Mouse (Mus musculus) kidney, embryonic 14.5 days (tissue): Measurements from ENCODE around the gene Csk. TPM values are rescaled to one million over a fixed set of nuclear protein-coding genes. Genes with fewer than 3 reads are reported as not detected.
A peak's percentile ranks its signal among the peaks of the same experiment; 100 is the strongest.

Experiments used
- ATAC-seq: fragments of 200-750 bp; cut with Nextera tagmentation; 2 replicates; pipeline ENCODE4 v1.8.0; 2017; ENCODE audit warnings: moderate number of reproducible peaks, mild to moderate bottlenecking, moderate TSS enrichment, moderate library complexity; ENCODE audit not compliant: low FRiP score, low TSS enrichment
- H3K27ac ChIP-seq: fragments of 300-500 bp; sonication (generic); 2 replicates; pipeline ENCODE4 v1.5.1; 2014; ENCODE audit warnings: low read depth, mild to moderate bottlenecking, low read length, moderate library complexity, mixed read lengths
- H3K27me3 ChIP-seq: fragments of 300-500 bp; sonication (generic); 2 replicates; pipeline ENCODE4 v1.6.1; 2014; ENCODE audit warnings: mild to moderate bottlenecking, low read length; ENCODE audit not compliant: control insufficient read depth, insufficient read depth
- H3K36me3 ChIP-seq: fragments of 300-500 bp; sonication (generic); 2 replicates; pipeline ENCODE4 v1.6.1; 2014; ENCODE audit warnings: low read length, mixed read lengths; ENCODE audit not compliant: control insufficient read depth, insufficient read depth
- H3K4me1 ChIP-seq: fragments of 300-500 bp; sonication (generic); 2 replicates; pipeline ENCODE4 v1.6.1; 2014; ENCODE audit warnings: low read length, mixed read lengths; ENCODE audit not compliant: control insufficient read depth, insufficient read depth
- H3K4me2 ChIP-seq: fragments of 300-500 bp; sonication (generic); replicated peaks from 2 replicates; pipeline ENCODE4 v1.6.1; 2014; ENCODE audit warnings: low read depth, mild to moderate bottlenecking, low read length
- H3K4me3 ChIP-seq: fragments of 300-500 bp; sonication (generic); 2 replicates; pipeline ENCODE4 v1.5.1; 2014; ENCODE audit warnings: mild to moderate bottlenecking, low read length
- H3K9ac ChIP-seq: fragments of 300-500 bp; sonication (generic); 2 replicates; pipeline ENCODE4 v1.6.1; 2014; ENCODE audit warnings: low read depth, mild to moderate bottlenecking, low read length, moderate library complexity
- H3K9me3 ChIP-seq: fragments of 300-500 bp; sonication (generic); 2 replicates; pipeline ENCODE4 v1.6.1; 2016; ENCODE audit warnings: low read length; ENCODE audit not compliant: control insufficient read depth
- WGBS: fragments of 180-500 bp; shearing (Covaris S2); extraction: QIAGEN DNeasy Blood & Tissue Kit; methylation state at CpG from one replicate; pipeline ENCODE4 v1.1.7; 2014; 5-methylcytosine and 5-hydroxymethylcytosine counted together
- polyA plus RNA-seq: library from polyadenylated mRNA; unstranded; fragments of >200 nt; fragmentation: Nextera tagmentation; extraction: Ambion mirVana; gene quantifications from 2 replicates; pipeline ENCODE4 v1.2.1, GENCODE M21; 2014

Gene Csk
- polyA plus RNA-seq, 1 experiment from 2014 or later, result 24.3 TPM

DNA sequence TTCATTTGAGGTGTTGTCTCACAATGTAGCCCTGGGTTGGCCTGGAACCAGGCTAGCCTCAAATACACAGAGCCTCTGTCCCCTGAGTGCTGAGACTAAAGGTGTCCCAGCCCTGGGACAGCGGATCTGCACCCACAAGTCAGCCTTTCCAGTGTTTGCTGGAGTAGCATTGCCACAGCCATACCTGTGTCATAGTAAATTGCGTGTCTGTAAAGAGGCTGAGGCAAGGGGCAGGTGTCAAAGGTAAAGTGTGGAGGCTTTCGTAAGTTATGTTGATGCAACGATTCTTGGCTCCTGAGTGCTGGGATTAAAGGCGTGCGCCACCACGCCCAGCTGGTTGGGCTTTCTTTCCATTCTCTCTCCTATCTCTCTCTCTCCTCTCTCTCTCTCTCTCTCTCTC is 11.2 kb upstream of the Csk start:
- H3K4me2 ChIP-seq, result no peak overlapping the region
- H3K4me3 ChIP-seq, result no peak overlapping the region
- H3K9me3 ChIP-seq, result no peaks in the 10 kb centered on the region
- H3K4me1 ChIP-seq, result no peaks in the 10 kb centered on the region
- H3K27ac ChIP-seq, result no peak overlapping the region
- no peaks in the 10 kb centered on the region for H3K36me3 ChIP-seq
- no peaks in the 10 kb centered on the region for H3K27me3 ChIP-seq
- H3K9ac ChIP-seq, result no peak overlapping the region
- 61% methylated on average over 7 of the region's 7 CpGs for WGBS
- ATAC-seq, result no peak

DNA sequence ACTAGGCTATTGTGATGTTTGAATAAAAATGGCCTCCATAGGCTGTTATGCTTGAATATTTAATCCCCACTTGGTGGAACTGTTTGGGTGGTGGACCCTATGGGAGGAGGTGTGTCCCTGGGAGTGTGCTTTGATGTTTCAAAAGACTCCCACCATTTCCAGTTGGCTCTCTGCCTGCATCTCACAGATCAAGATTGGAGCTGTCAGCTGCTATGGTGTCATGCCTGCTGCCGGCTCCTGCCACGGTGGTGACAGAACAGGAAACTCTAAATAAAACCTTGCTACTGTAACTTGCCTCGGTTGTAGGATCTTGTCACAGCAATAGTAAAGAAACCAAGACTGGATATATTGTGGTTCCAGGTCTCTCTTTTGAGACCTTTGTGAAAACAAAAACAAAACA is 8.1 kb upstream of the Csk start:
- WGBS, result 54% methylated on average over 3 of the region's 3 CpGs
- no peak overlapping the region for H3K4me3 ChIP-seq
- no peaks in the 10 kb centered on the region for H3K36me3 ChIP-seq
- no peak overlapping the region for H3K9ac ChIP-seq
- H3K4me2 ChIP-seq, result no peak overlapping the region
- H3K9me3 ChIP-seq, result no peaks in the 10 kb centered on the region
- H3K27ac ChIP-seq, result no peak overlapping the region
- no peaks in the 10 kb centered on the region for H3K4me1 ChIP-seq
- ATAC-seq, result no peak
- no peaks in the 10 kb centered on the region for H3K27me3 ChIP-seq

DNA sequence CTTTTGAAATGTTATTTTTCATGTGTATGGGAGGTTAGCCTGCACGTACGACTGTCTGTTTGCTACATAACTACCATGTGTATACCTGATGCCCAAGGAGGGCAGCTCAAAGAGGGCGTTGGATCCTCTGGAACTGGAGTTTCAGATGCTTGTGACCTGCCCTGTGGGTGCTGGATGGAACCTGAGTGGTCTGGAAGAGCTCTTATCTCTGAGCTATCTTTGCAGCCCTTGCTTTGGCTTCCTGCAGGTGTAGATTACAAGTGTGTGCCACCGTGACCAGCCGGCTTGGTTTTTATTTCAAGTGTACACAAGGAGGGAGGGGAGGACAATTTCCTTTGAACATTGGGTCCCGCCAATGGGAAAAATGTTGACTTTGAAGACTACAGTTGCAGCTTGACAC is 7.1 kb upstream of the Csk start:
- no peak overlapping the region for H3K9ac ChIP-seq
- no peak overlapping the region for H3K4me3 ChIP-seq
- 52% methylated on average over 6 of the region's 6 CpGs for WGBS
- no peaks in the 10 kb centered on the region for H3K27me3 ChIP-seq
- H3K4me2 ChIP-seq, result no peak overlapping the region
- ATAC-seq, result 0 out of 2 replicates have a peak, but pooled peaks have one; percentile 36
- H3K36me3 ChIP-seq, result no peaks in the 10 kb centered on the region
- no peaks in the 10 kb centered on the region for H3K9me3 ChIP-seq
- no peaks in the 10 kb centered on the region for H3K4me1 ChIP-seq
- no peak overlapping the region for H3K27ac ChIP-seq

DNA sequence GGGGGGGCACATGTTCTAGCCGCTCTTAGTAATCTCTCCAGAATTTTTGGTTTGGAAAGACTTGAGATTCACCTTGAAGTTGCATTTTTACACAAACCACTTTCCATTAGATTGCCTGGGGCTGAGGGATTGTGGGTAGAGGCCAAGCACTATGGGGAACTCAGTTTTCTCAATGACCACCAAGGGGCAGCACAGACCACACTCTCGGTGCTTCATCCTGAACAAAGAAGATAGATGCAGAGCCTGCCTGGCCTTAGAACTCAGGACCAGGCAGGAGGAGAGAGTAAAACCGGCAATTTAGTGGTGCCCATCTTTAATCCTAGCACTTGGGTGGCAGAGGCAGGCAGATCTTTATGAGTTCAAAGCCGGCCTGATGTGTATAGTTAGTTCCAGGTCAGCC is 6.3 kb upstream of the Csk start:
- no peaks in the 10 kb centered on the region for H3K4me1 ChIP-seq
- peak; percentile 71; the same call in 1 of the 2 replicates for ATAC-seq
- H3K36me3 ChIP-seq, result no peaks in the 10 kb centered on the region
- H3K9ac ChIP-seq, result no peak overlapping the region
- WGBS, result 25% methylated on average over 4 of the region's 4 CpGs
- H3K9me3 ChIP-seq, result no peaks in the 10 kb centered on the region
- H3K27me3 ChIP-seq, result no peaks in the 10 kb centered on the region
- no peak overlapping the region for H3K4me3 ChIP-seq
- no peak overlapping the region for H3K4me2 ChIP-seq
- H3K27ac ChIP-seq, result no peak overlapping the region

DNA sequence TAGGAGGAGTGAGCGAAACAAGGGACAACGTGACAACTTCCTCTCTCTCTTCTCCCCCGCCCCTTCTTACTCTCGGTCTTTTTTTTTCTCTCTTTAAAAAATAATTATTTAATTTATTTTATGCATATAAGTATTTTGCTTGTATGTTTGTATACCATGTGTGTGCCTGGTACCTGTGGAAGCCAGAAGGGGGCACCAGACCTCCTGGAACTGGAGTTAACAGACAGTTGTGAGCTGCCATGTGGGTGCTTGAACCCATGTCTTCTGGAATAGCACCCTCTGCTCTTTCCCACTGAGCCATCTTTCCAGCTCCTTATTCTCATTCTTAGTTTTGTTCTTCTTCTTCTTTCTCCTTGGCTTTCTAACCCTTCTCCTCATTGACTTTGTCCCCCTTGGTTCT is 5.5 kb upstream of the Csk start:
- Histone ChIP-seq H3K9ac (no peak overlapping the region), H3K27ac (no peak overlapping the region), H3K4me3 (no peak overlapping the region), H3K36me3 (no peaks in the 10 kb centered on the region), H3K4me1 (no peaks in the 10 kb centered on the region), H3K27me3 (no peaks in the 10 kb centered on the region), H3K4me2 (no peak overlapping the region), H3K9me3 (no peaks in the 10 kb centered on the region)
- WGBS, result 74% methylated on average over 4 of the region's 4 CpGs
- ATAC-seq, result no peak

DNA sequence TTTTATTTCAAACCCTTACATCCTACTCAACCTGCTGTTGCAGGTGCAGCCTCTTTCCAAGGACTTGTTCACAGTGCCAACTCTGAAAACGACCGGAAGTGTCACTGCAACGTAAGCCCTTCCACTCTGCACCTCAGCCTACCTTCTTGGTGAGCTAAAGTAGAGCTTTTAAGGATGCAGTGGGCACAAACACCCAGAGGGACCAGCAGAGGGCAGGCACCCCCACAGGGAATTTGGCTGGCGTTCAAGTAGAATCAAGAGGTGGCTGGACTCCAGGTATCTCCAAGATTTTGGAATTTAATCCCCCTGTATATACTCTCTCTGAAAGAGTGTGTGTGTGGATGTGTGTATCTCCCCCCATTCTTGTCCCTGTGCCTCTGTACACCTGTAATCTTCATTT is 4.4 kb upstream of the Csk start:
- WGBS, result 57% methylated on average over 4 of the region's 4 CpGs
- Histone ChIP-seq H3K4me3 (no peak overlapping the region), H3K9me3 (no peaks in the 10 kb centered on the region), H3K27me3 (no peaks in the 10 kb centered on the region), H3K36me3 (no peaks in the 10 kb centered on the region), H3K4me1 (no peaks in the 10 kb centered on the region), H3K4me2 (no peak overlapping the region), H3K9ac (no peak overlapping the region), H3K27ac (no peak overlapping the region)
- ATAC-seq, result no peak

DNA sequence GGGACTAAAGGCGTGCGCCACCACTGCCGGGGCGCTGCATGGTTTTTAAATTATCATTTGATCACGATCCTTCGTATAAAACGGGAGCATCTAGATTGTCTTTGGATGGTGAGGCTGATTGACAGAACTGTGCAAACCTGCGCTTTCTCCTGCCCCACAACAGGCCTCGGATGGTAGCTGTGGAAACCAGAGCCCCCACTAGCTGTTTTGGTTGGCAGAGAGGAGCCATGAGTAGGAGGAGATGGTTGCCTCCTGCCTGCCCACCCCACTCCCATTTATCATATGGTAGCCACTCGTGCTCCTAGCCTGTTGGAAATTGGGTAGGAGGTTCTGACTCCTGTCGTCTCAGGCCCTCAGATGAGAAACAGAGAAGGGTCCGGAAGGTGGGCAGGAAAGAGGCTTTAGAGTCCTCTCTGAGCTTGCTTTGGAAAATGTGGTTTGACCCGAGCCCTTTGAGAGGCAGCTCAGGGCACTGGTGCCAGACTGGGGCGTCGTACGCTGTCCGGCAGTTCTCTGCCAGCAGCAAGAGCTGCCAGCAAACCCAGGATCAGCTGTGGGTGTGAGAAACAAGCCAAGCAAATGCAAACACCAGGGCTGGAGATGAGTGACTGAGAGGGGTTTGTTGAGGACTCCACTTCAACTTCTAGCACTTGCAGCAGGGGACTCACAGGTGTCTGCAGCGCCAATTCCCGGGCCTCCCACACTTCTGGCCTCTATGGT is 3.4 kb upstream of the Csk start:
- Histone ChIP-seq H3K9me3 (no peaks in the 10 kb centered on the region), H3K4me1 (no peaks in the 10 kb centered on the region), H3K27ac (no peak overlapping the region), H3K4me3 (no peak overlapping the region), H3K4me2 (no peak overlapping the region), H3K36me3 (no peaks in the 10 kb centered on the region), H3K9ac (no peak overlapping the region), H3K27me3 (no peaks in the 10 kb centered on the region)
- no peak for ATAC-seq
- WGBS, result 80% methylated on average over 19 of the region's 19 CpGs

DNA sequence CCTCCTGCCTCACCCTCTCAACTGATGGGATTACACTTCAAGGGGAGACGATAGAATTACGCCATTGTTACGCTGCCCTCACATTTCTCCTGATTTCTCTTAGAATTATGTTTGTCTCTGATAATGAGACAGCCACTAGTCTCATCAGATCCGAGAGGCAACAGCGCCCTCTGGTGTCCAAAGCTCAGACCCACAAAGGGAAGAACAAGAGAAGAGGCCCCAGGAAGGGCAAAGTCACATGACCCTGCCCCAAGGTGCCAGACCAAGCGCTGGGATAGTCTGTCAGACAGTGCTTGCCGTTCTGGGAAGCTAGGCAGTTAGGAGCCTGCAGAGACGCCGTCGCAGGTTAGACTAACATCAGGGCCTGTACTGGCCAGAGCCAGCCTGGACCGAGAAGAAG is 2.3 kb upstream of the Csk start:
- Histone ChIP-seq H3K27me3 (no peaks in the 10 kb centered on the region), H3K27ac (no peak overlapping the region), H3K9ac (no peak overlapping the region), H3K4me3 (no peak overlapping the region), H3K9me3 (no peaks in the 10 kb centered on the region), H3K4me1 (no peaks in the 10 kb centered on the region), H3K4me2 (peak overlapping the region; percentile 26), H3K36me3 (no peaks in the 10 kb centered on the region)
- 2% methylated on average over 11 of the region's 11 CpGs for WGBS
- ATAC-seq, result peak; percentile 70

DNA sequence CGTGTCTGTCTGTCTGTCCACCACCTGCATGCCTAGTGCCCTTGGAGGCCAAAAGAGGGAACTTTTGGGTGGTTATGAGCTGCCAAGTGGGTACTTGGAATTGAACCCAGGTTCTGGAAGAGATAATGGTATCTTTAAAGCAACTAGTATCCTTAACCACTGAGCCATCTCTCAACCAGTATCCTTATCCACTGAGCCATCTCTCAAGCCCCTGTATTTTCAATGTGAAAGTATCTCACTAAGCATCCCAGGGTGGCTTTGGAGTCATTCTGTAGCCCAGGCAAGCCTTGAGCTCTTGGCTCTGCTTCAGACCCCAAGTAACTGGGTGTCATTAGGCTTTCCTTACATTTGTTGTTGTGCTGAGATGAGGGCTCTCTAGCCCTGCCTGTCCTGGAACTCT is 1.5 kb upstream of the Csk start:
- H3K9ac ChIP-seq, result no peak overlapping the region
- H3K4me2 ChIP-seq, result no peak overlapping the region
- H3K4me1 ChIP-seq, result no peaks in the 10 kb centered on the region
- H3K27ac ChIP-seq, result no peak overlapping the region
- H3K9me3 ChIP-seq, result no peaks in the 10 kb centered on the region
- H3K27me3 ChIP-seq, result no peaks in the 10 kb centered on the region
- no peak for ATAC-seq
- no peak overlapping the region for H3K4me3 ChIP-seq
- H3K36me3 ChIP-seq, result no peaks in the 10 kb centered on the region
- 89% methylated on average over 1 of the region's 1 CpGs for WGBS
